ENCODE assay signal across 13 mouse cellular contexts in the genomic region with DNA sequence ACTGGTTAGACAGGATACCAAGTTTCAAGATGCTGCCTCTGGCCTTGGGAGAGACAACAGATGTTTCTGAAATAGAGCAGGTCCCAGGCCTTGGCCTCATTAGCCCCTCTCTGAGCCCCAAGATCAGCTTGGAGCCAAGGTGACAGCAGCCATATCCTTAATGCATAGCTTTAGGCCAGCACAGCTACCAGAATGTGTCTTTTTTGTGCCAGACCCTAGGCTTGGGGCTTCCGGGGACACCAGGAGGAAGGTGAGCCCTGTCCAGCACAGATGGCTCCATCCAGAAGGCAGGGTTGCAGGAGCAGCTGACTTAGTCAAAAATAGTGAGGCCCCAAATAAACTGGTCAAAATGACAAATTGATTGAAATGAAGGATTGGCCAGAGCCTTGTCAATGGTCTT.
DNase-seq lines count a peak whose midpoint lies in the region.
"Had no signal": no experiment of that assay in that cellular context is flagged by ENCODE, and none has a peak within 500 bp of the region (broad histone marks: within the 10 kb centered on the region; RNA-seq: fewer than 3 reads in every experiment).

No protein-coding gene starts in this region.

- peak; percentile 53 to 74 for DNase-seq in cerebellum, postnatal 10 days
- no peak for DNase-seq in cerebellum, postnatal 36 days
- DNase-seq: adrenal gland, adult 2 months; adrenal gland, adult 8-10 months; adrenal gland, postnatal 10 days; adrenal gland, postnatal 14 days; adrenal gland, postnatal 25 days; adrenal gland, postnatal 36 days; B cell, adult 2 months; cerebellum, adult 11 months; cerebellum, adult 11-12 months; cerebellum, adult 18-20 months; cerebellum, adult 2 months had no signal

Comparison
In these comparisons a context has a peak if more than half of its experiments do, and no peak if none do; other contexts are left out.
1. DNase-seq: peak in cerebellum, postnatal 10 days (2 of 2); none in cerebellum, postnatal 36 days (0 of 2).